Mouse (Mus musculus): ENCODE results near the gene Stk38.
A peak's percentile ranks its signal among the peaks of the same experiment; 100 is the strongest.
"Not testable (repeated sequence)": the region's sequence is repeated elsewhere in the genome, so short reads cannot be mapped to it uniquely, and the experiment has no call there.

The Stk38 gene

DNA sequence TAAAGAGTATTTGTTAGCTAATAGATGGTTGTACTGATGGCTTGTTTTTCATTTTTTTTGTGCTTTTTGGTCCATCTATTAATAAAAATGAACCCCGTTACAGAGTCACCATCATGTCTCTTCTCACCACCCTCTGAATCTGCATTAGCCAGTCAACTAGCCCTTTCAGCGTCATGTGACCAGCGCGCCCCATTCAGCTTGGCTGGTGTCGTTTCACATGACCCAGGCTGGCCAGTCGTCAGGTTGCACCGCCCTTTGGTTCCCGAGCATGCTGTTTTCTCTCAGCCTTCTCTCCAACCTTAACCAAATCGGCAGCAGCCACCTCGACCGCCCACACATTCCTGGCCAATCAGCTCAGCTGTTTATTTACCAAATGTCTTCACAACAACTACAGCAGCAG, 31.6 kb upstream of the Stk38 start:
- no peak for DNase-seq (ENCODE audit: low read depth, low spot score)

DNA sequence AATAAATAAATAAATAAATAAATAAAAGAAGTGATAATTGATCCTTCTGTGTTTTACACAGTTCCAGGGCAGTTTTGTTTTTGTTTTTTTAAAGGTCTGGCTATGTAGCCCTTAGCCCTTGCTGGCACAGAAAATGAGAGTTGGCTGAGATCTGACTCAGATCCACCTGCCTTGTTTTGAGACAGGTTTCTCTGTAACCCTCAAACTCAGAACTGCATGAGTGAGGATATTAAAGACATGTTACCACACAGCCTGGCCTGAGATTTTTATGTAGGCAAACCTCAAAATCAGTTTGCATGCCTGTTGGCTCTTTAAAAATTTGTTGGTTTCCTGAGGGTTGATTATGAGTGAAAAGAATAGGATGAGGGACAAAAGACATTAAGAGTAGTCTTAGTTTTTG, 27.7 kb upstream of the Stk38 start:
- no peak for DNase-seq (ENCODE audit: low read depth, low spot score)

DNA sequence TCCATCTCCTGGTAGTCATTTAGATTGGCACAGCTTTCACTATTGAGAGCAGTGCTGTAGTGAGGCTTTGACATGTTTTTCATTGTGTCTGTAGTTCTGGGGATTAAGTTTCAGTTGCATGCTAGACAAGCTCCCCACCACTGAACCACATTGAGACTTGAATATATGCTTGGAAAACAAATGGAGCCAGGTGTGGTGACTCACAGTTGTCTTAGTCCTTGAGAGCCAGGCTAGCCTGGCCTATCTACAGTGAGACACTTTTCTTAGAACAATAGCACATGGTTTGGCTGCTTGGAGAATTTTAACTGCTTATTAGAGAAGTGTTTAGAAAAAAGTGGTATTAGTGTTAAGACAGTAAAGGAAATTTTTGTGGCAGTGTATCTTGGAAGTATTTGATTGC, 26.5 kb upstream of the Stk38 start:
- DNase-seq (ENCODE audit: low read depth, low spot score), result no peak

DNA sequence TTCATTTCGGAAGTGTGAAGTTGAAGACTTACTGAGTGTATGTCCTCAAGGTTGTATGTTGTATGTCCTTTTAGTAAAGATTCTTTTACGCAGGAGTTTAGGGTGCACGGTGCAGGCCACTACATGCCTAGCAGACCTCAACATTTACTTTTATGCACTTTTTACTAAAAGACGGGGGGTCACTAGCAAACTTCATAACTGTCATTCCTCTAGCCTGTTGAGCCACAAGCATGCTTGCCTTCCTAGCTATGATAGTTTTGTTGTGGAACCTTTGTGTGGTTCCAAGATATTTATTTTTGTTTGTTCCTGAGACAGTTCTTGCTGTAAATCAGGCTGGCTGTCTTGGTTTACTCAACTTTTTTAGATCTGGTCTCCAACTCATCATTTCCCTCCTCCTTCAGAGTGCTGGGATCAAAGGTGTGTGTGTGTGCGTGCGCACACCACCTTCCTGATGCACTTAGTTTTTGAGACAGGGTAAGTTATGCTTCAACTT, 25.8 kb upstream of the Stk38 start:
- no peak for DNase-seq (ENCODE audit: low read depth, low spot score)

DNA sequence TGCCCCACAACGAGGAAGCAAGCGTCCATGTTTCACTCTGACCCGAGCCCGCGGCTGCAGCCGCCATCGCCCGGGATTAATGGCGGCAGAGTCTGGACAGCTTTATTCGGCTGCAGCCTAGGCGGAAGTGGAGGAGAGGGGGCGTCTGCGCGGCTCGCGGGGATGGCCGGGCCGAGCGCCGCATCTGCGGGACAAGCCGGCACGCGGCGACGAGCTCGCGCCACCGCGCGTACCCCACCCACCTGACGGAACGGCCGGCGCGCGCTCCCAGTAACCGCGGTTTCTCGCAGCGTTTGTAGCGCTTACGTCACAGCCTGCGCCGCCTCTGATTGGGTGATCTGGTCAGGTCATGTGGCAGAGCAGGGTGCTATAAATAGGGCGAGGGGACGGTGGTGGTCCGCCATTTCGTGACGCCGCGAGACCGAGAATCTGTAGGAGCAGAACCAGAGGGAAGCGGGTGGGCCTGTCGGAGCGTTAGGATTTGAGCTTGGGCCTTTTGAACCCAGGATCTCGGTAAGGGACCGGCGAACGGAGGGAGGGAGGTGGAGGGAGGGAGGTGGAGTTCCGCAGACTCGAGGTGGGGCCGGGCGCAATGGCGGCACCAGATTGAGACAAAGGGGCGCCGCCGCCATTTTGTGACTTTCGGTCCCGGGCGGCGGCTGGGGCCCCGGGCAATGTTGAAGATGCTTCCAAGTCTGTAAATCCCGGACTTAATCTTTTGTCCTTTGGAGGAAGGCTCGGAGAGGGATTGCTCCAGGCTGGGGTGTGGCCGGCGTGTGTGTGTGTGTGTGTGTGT, 24.7 kb upstream of the Stk38 start, which contains the start of gene Srsf3:
Srsf3 (plus strand) TSS at position 355 of the 796 bp plus-strand sequence.
- DNase-seq (ENCODE audit: low read depth, low spot score), result peak; percentile 91

DNA sequence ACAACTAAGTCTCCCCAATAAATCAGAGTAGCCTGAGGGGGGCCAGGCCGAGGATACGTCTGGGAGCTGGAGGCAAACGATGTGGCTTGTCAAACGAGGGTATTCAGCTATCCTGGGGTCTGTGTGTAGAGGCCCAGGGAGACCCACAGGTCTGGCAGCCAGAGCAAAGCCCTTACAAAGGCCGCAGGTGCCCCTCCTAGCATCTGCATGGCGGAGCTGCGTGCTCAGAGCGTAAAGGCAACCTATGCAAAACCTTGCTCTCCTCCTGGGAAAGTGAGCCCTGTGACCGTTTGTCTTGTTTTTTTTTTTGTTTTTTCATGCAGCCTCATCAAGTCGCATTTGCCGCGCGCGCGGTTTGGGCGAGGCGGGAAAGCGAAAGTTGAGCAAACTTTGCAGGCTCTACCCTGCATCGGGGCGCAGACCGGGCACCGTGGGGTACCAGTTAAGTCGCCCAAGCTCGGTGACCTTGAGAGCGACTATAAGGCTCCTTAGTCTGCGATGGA, 24.0 kb upstream of the Stk38 start:
- DNase-seq (ENCODE audit: low read depth, low spot score), result no peak

DNA sequence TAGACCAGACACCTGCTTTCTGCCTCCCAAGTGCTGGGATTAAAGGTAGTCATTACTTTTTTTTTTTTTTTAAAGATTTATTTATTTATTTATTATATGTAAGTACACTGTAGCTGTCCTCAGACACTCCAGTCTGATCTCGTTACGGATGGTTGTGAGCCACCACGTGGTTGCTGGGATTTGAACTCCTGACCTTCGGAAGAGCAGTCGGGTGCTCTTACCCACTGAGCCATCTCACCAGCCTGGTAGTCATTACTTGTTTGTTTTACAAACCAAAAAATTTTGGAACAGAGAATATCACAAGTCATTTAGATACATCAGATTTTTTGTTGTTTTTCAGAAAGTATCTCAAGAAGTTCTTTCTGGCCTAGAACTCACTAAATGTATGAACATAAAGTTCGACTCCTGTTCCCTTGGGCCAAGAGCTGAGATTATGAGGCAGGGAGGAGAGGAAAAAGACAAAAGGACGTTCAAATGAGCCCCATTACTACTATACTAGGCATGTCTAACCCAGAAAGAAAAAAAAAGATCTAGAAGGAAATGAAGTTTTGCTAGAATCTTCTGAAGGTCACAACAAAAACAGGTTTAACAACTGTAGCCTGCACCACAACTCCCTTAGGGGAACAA, 23.4 kb upstream of the Stk38 start:
- not testable (repeated sequence) for DNase-seq (ENCODE audit: low read depth, low spot score)

DNA sequence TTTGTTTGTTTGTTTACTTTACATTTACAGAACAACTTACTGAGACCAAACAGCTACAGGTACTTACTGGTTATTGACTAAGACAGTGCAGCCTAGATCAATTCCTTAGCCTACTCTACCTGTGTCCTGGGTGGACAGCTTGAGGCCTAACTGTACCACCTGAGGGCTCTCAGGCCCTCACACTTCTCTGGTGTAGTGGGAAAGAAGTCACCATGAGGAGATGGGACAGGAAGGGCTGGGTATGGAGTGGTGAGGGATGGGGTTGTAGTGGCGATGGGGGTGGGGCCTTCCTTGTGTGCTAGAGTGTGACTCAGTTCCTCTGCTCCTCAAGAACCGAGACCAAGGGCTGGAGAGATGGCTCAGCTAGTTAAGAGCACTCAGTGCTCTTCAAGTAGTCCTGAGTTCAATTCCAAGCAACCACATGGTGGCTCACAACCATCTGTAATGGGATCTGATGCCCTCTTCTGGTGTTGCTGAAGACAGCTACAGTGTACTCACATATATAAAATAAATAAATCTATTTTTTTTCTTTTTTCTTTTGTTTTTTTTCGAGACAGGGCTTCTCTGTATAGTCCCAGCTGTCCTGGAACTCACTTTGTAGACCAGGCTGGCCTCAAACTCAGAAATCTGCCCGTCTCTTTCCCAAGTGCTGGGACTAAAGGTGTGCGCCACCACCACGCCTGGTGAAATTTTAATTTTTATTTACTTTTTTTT, 22.7 kb upstream of the Stk38 start:
- no peak for DNase-seq (ENCODE audit: low read depth, low spot score)

DNA sequence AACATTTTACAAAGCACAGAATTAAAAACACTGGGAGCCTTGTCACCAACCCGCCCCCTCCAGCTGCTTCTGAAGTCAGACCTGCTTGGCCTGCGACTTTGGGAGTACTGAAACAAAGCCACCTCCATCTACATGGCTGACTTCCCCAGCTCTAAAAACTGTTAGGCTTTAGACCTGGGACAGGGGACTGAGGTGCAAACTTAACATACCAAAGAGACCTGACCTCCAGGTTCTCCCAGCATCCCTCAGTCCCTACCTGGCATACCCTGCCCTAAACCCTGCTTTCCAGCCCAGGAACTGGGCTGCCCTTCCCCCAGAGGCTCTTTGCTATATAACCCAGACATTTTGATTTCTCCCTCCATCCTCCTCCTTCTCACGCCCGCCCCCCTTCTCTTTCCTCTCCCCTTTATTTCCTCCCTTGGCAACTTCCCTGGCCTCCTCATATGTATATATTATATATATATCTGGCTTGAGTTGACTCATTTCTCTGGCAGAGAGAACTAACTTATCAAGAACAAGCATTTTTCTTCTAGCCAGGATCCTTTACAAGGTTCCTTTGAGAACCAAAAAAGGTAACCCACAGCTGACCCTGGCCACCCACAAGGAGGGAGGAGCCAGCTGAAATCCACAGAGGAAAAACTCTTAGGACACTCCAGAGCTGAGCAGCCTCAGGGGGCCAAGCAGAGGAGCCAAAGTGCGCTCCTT, 19.0 kb upstream of the Stk38 start:
- no peak for DNase-seq (ENCODE audit: low read depth, low spot score)

DNA sequence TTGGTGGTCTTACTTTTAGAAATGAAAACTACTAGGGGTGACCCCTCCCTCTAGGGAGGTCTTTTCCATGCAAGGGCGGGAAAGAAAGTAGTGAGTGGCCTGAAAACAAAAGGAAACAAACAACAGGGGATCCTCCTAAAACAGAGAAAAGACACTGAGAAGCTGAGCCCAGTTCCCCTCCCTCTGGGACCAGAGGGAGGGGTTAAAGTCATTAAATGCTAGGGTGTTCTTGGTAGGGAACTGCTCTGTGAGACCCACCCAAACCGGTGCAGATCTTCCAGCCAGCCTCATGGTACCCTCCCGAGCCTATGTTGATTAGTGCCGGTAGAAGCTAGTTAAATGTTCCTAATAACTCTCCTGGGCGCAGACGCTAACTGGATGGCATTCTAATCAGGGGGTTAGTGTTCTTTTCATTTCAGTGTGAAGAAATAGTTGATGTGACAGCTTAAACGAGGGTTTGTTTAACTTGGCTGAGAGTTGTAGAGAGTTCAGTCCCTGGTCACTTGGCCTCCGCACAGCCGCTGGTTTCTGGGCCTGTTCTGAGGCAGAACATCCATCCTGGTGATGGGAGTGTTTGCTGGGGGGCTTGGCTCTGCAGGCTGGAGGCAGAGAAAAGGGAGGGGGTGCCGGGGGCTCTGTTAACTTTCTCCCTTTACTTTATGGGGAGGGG, 17.2 kb upstream of the Stk38 start:
- DNase-seq (ENCODE audit: low read depth, low spot score), result no peak

DNA sequence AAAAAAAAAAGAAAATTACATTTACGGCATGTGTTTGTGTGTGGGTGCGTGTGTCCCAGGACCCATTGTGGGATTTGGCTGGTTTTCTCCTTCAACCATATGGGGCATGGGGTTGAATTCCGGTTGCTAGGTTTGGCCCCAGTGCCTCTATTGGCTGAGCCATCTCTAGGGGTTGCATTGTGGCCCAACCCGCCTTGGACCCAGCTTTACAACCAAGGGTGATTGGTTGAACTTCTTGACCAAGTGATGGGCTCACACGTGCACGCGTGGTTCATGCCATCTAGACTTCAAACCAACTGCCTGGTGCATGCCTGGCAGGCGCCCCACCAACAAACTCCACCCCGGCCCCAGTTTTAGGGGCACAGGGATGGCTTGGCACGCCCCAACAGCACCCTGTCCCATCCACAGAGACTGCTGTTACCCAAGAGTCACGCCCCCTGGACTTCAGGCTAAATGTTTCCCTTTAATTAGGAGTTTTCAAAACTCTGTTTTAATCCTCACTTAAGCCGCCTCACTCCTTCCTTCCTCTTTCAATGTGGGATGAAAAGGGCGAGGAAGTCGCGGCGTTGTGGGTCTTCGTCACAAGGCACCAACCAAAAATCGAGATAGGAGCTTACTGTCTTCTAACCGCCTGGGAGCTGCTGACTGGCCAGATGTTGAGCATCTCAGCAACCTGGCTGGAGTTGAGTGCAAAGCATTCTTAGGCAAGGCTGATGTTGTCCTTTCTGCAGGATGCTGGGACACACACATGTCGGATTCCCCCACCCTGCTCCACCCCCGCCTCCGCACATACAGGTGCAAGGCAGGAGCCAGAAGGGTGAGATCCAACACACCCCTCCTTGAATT, 16.5 kb upstream of the Stk38 start:
- no peak for DNase-seq (ENCODE audit: low read depth, low spot score)

DNA sequence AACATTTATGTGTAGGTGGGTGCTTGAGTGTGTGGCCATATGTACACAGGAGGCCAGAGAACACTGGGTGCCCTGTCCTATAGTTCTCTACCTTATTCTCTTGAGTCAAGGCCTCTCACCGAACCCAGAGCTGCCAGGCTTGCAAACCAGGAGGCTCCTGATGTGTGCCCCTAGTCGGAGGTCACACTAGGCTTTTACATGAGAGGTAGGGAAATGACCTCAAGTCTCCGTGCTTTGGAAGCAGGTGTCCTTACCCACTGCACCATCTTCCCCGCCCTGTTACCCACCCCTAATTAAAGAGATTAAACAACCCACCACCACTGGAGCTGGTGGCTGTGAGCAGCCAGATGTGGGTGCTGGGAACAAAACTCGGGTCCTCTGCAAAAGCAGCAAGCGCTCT, 15.6 kb upstream of the Stk38 start:
- no peak for DNase-seq (ENCODE audit: low read depth, low spot score)

DNA sequence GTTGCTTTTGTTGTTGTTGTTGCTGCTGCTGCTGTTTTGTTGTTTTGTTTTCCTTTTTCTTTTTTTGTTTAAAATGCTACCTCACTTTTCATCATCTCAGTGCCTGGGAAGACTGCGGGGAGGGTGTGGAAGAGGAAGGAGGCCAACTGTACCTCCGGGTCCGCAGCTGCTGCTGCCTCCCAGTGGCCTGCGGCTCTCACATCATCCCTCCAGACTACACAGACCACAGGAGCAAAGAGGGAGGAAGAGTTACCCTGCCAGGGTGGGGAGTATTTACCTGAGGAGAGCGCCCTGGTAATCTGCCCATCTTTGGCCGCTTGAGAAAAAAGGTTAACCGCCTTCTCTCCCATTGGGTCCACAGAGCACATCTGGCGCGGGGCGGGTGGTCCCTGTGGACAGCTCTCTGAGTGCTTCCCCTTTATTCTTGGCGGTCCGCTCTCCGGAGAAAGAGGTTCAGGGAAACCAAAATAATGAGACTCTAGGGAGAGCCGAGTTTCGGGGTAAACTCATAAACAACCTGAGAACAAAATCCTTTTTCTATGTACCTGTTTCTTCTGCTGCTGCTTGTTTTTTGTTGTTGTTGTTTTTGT, 14.5 kb upstream of the Stk38 start:
- no peak for DNase-seq (ENCODE audit: low read depth, low spot score)

DNA sequence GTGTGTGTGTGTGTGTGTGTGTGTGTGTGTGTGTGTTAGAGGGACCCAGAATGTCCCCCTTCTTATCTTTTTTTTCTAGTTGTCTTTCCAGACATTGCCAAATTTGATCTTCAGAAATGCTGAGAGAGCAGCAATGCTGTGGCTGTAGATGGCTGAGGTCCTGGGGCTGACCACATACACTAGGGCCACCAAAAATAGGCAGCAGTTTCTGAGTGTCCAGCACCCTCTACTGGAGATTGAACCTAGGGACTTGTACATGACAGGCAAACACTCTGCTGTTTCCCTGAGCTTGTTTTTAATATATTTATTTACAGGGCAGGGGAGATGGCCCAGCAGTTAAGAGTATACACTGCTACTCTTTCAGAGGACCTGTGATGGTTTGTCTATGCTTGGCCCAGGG, 12.6 kb upstream of the Stk38 start:
- DNase-seq (ENCODE audit: low read depth, low spot score), result no peak

DNA sequence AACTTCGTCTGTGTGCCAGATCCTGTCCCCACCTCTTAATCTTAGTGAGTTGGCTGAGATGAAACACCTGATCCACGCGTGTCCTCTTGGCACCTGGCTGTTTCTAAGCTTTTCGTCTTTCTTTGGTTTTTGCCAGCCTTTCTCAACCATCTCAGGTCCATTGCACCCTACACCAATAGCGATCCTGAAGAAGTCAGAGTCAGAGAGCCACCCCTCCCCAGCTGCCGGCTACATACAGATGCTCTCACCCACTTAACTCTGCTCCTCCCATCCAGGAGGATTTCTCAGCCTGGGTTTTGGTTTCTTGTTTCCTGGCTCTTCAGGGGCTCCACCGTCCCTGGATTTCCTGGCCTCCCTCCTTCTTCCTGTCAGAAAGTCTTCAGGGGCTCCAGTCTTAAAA, 11.6 kb upstream of the Stk38 start:
- DNase-seq (ENCODE audit: low read depth, low spot score), result no peak

DNA sequence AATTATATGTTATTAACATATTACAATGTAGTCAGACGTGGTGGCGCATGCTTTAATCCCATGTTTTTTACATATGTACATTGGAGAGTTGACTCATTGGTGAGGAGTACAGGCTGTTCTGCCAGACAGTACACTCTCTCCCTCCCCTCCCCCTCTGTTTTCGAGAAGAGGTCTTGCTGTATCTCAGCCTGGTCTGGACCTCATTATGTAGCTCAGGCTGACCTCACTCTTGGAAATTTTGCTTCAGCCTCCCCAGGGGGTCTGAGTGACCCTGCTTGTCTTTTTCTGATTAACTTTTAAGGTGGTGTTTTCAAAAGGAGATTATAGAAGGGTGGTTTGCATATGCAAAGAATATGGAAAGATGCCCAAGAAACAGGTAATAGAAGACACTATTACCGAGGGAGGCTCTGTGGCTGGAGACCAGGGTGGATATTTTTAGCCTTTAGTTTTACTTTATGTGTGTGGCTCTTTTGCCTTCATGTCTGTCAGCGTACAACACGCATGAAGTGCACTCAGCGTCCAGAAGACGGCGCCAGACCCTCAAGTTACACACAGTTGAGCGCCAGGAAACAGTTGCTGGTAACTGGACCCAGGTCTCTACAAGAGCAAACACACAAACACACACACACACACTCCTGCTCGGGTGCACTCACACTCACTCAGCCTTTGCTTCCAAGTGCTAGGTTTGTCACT, 10.6 kb upstream of the Stk38 start:
- no peak for DNase-seq (ENCODE audit: low read depth, low spot score)

DNA sequence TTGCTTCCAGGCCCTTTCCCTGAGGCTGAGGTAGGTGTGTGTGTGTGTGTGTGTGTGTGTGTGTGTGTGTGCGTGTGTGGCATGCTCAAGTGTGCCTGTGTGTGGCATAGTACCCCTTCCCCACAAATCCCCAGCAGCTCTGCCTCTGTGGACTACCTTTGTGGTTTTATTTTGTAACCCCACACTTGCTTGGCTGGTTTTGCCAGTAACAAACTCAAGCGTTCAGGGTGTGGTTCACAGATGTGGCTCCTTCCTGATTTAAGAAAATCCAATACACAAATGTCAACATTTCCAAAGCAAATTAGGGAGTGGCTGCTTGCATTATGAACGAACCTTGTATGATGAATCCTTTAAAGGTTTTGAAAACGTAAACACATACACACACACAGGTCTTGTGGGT, 8.9 kb upstream of the Stk38 start:
- DNase-seq (ENCODE audit: low read depth, low spot score), result no peak

DNA sequence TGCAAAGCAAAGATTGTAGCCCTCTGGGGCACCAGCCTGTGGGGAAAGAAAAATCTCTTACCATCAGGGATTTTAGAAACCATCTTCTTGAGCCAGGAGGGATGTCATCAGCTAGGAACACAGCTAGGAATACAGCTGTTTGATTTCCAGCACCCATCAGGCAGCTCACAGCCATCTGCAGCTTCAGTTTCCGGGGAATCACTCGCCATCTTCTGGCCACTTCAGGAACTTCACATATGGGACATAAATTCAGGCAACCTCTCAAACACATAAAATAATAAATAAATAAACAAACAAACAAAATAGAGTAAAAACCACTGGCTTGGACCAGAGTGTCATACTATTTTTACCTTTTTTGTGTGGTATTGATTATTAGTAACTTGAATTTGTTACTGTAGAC, 7.8 kb upstream of the Stk38 start:
- no peak for DNase-seq (ENCODE audit: low read depth, low spot score)

DNA sequence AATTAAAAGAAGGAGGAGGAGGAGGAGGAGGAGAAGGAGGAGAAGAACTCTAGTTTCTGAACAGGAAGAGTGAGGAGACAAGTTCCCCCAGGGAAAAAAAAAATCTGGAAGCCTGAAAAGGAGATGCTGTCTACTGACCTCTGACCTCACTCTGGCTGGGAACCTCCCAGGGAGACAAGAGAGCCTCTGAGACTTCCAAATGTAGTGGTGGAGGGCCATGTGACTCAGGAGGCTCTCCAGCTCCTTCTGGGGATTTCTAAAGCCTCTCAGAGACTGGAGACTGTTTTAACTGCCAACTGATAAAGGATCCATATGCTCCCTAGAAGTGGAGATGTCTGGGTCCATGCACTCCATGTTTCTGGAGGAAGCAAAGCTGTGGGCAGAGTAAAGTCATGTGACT, 6.4 kb upstream of the Stk38 start:
- no peak for DNase-seq (ENCODE audit: low read depth, low spot score)

Measured in WW6 (cell line).